In genomic region chr3:40847018-40847417, GRCm38 (mm10) we compare ENCODE assay signal across 8 mouse cellular contexts. TPM values are rescaled to one million over a fixed set of nuclear protein-coding genes. Genes with fewer than 3 reads are reported as not detected.
DNase-seq lines count a peak whose midpoint lies in the region; ATAC-seq and TF ChIP-seq lines count a peak whose summit lies in the region.
"Not testable (repeated sequence)": the region's sequence is repeated elsewhere in the genome, so short reads cannot be mapped to it uniquely, and the experiment has no call there.

No protein-coding gene starts in this region.

- peak overlapping the region; percentile 6; the same call in 1 of the 2 replicates for H3K27ac ChIP-seq in brown adipose tissue, adult 24 weeks (replicated peaks; ENCODE audit: low read depth, low read length)
- H3K27ac ChIP-seq in heart, embryonic 15.5 days = peak overlapping the region; percentile 74
- H3K27ac ChIP-seq in neural tube, embryonic 14.5 days (ENCODE audit: low read depth, low read length) = not testable (repeated sequence)
- H3K27ac ChIP-seq in testis, adult 2 months (ENCODE audit: control insufficient read depth, insufficient read depth, low read depth, low read length) = peak overlapping the region; percentile 54

- TF ChIP-seq CTCF in testis, adult 2 months (IDR thresholded peaks at IDR 0.05; ENCODE audit: control insufficient read depth, insufficient read depth, insufficient replicate concordance, low read depth, low read length) = not testable (repeated sequence)

- DNase-seq in kidney, postnatal 36 days = peak; percentile 53 to 69
- peak; percentile 60 to 63 for DNase-seq in lung, adult 18-20 months

- not testable (repeated sequence) for H3K36me3 ChIP-seq in heart, embryonic 15.5 days; neural tube, embryonic 14.5 days (ENCODE audit: control insufficient read depth, insufficient read depth, low read length); testis, adult 2 months (ENCODE audit: control insufficient read depth, insufficient read depth, low read length)

- WGBS in heart, embryonic 15.5 days = under 1% methylated on average over 16 of the region's 21 CpGs
- WGBS in neural tube, embryonic 14.5 days = under 1% methylated on average over 14 of the region's 21 CpGs

- H3K4me2 ChIP-seq in heart, embryonic 15.5 days = peak overlapping the region; percentile 84
- peak overlapping the region; percentile 50 for H3K4me2 ChIP-seq in neural tube, embryonic 14.5 days (ENCODE audit: low read depth, low read length)

- H3K4me1 ChIP-seq in brown adipose tissue, adult 24 weeks (ENCODE audit: control insufficient read depth, insufficient read depth, insufficient read length, low read length); heart, embryonic 15.5 days (replicated peaks); neural tube, embryonic 14.5 days (ENCODE audit: control insufficient read depth, insufficient read depth, low read length); testis, adult 2 months (ENCODE audit: control insufficient read depth, insufficient read depth, low read length): not testable (repeated sequence)

- peak overlapping the region; percentile 62 for H3K9ac ChIP-seq in heart, embryonic 15.5 days
- peak overlapping the region; percentile 50 for H3K9ac ChIP-seq in neural tube, embryonic 14.5 days (replicated peaks; ENCODE audit: low read depth, low read length)

- not testable (repeated sequence) for TF ChIP-seq POLR2A in testis, adult 2 months (IDR thresholded peaks at IDR 0.05; ENCODE audit: control insufficient read depth, low read depth, low read length)

- ATAC-seq in CD4-positive, CD25-positive, alpha-beta regulatory T cell, adult 4 months = peak; percentile 22
- ATAC-seq in erythroid progenitor cell, adult 5-6 weeks (replicated peaks; ENCODE audit: low FRiP score, poor library complexity, severe bottlenecking) = peak; percentile 67
- ATAC-seq in heart, embryonic 15.5 days (replicated peaks; ENCODE audit: insufficient number of reproducible peaks, insufficient read depth, low FRiP score, low read depth) = peak; percentile 56; the same call in 1 of the 2 replicates
- not testable (repeated sequence) for ATAC-seq in neural tube, embryonic 14.5 days (ENCODE audit: low read depth)

- H3K4me3 ChIP-seq in brown adipose tissue, adult 24 weeks (ENCODE audit: insufficient read depth, low read depth, low read length) = peak overlapping the region; percentile 63
- H3K4me3 ChIP-seq in heart, embryonic 15.5 days = peak overlapping the region; percentile 61
- H3K4me3 ChIP-seq in neural tube, embryonic 14.5 days (ENCODE audit: low read depth, low read length) = peak overlapping the region; percentile 42
- peak overlapping the region; percentile 71 for H3K4me3 ChIP-seq in testis, adult 2 months (ENCODE audit: control insufficient read depth, low read depth, low read length)

- not testable (repeated sequence) for H3K9me3 ChIP-seq in heart, embryonic 15.5 days (replicated peaks); neural tube, embryonic 14.5 days (ENCODE audit: control insufficient read depth, low read length)

- not testable (repeated sequence) for H3K27me3 ChIP-seq in heart, embryonic 15.5 days; neural tube, embryonic 14.5 days (ENCODE audit: control insufficient read depth, insufficient read depth, low read length); testis, adult 2 months (ENCODE audit: control insufficient read depth, insufficient read depth, low read length)

RNA-seq across cellular contexts. Expression of gene Abhd18, which starts 0.2 kb away (rescaled TPM):
- 10 to 100 TPM; 15.6 to 17.2 TPM for polyA plus RNA-seq in CD4-positive, CD25-positive, alpha-beta regulatory T cell, adult 4 months (2017; shearing (Covaris generic))
- 3.8 and 5.0 TPM in 2 replicates for polyA plus RNA-seq in brown adipose tissue, adult 24 weeks (2012; ENCODE audit: insufficient read depth, insufficient read length, missing spikeins)
- 0.36 and 7.1 TPM in 2 replicates for total RNA-seq in erythroid progenitor cell, adult 5-6 weeks (2015; ENCODE audit: low replicate concordance)
- 7.3 and 7.6 TPM in 2 replicates for total RNA-seq in erythroid progenitor cell, adult 5-6 weeks (2017; ENCODE audit: low replicate concordance)
- 14.9 and 18.4 TPM in 2 replicates for polyA plus RNA-seq in heart, embryonic 15.5 days (2015; fragmentation: Nextera tagmentation; extraction: Ambion mirVana)
- 14.0 and 22.0 TPM in 2 replicates for polyA plus RNA-seq in neural tube, embryonic 14.5 days (2014; fragmentation: Nextera tagmentation; extraction: Ambion mirVana)
- polyA plus RNA-seq in testis, adult 2 months (2012; rRNA removed) = 6.4 and 8.7 TPM in 2 replicates

RNA-seq across cellular contexts. Expression of gene Mfsd8, which starts 0.3 kb away (rescaled TPM):
- 10 to 100 TPM; 12.9 to 18.8 TPM for polyA plus RNA-seq in CD4-positive, CD25-positive, alpha-beta regulatory T cell, adult 4 months (2017; shearing (Covaris generic))
- polyA plus RNA-seq in brown adipose tissue, adult 24 weeks (2012; ENCODE audit: insufficient read depth, insufficient read length, missing spikeins) = 18.8 and 19.8 TPM in 2 replicates
- 9.0 and 15.5 TPM in 2 replicates for total RNA-seq in erythroid progenitor cell, adult 5-6 weeks (2015; ENCODE audit: low replicate concordance)
- total RNA-seq in erythroid progenitor cell, adult 5-6 weeks (2017; ENCODE audit: low replicate concordance) = 6.9 and 9.7 TPM in 2 replicates
- 6.3 and 6.6 TPM in 2 replicates for polyA plus RNA-seq in heart, embryonic 15.5 days (2015; fragmentation: Nextera tagmentation; extraction: Ambion mirVana)
- polyA plus RNA-seq in neural tube, embryonic 14.5 days (2014; fragmentation: Nextera tagmentation; extraction: Ambion mirVana) = 14.4 and 14.9 TPM in 2 replicates
- polyA plus RNA-seq in testis, adult 2 months (2012; rRNA removed) = 1.6 and 1.9 TPM in 2 replicates

RNA-seq across cellular contexts. Expression of gene Plk4, which starts 47.2 kb away (rescaled TPM):
- 1 to 10 TPM; 5.6 to 6.2 TPM for polyA plus RNA-seq in CD4-positive, CD25-positive, alpha-beta regulatory T cell, adult 4 months (2017; shearing (Covaris generic))
- polyA plus RNA-seq in brown adipose tissue, adult 24 weeks (2012; ENCODE audit: insufficient read depth, insufficient read length, missing spikeins) = 3.6 and 6.6 TPM in 2 replicates
- 142 and 182 TPM in 2 replicates for total RNA-seq in erythroid progenitor cell, adult 5-6 weeks (2015; ENCODE audit: low replicate concordance)
- total RNA-seq in erythroid progenitor cell, adult 5-6 weeks (2017; ENCODE audit: low replicate concordance) = 197 and 209 TPM in 2 replicates
- 28.6 and 33.4 TPM in 2 replicates for polyA plus RNA-seq in heart, embryonic 15.5 days (2015; fragmentation: Nextera tagmentation; extraction: Ambion mirVana)
- 11.0 and 11.8 TPM in 2 replicates for polyA plus RNA-seq in neural tube, embryonic 14.5 days (2014; fragmentation: Nextera tagmentation; extraction: Ambion mirVana)
- polyA plus RNA-seq in testis, adult 2 months (2012; rRNA removed) = 35.2 and 40.1 TPM in 2 replicates

RNA-seq across cellular contexts. Expression of gene 1700034I23Rik, which starts 55.3 kb away (rescaled TPM):
- polyA plus RNA-seq in CD4-positive, CD25-positive, alpha-beta regulatory T cell, adult 4 months (2017; shearing (Covaris generic)) = under 1 TPM; 0.86 to 0.96 TPM
- not detected in 2 replicates for polyA plus RNA-seq in brown adipose tissue, adult 24 weeks (2012; ENCODE audit: insufficient read depth, insufficient read length, missing spikeins)
- not detected in 2 replicates for total RNA-seq in erythroid progenitor cell, adult 5-6 weeks (2015; ENCODE audit: low replicate concordance)
- not detected in 2 replicates for total RNA-seq in erythroid progenitor cell, adult 5-6 weeks (2017; ENCODE audit: low replicate concordance)
- 0.13 TPM in 2 replicates for polyA plus RNA-seq in heart, embryonic 15.5 days (2015; fragmentation: Nextera tagmentation; extraction: Ambion mirVana)
- polyA plus RNA-seq in neural tube, embryonic 14.5 days (2014; fragmentation: Nextera tagmentation; extraction: Ambion mirVana) = 0.48 and 0.58 TPM in 2 replicates
- 120 and 145 TPM in 2 replicates for polyA plus RNA-seq in testis, adult 2 months (2012; rRNA removed)
